Mouse (Mus musculus): Measurements from ENCODE around the gene Tmsb15b1. TPM values are rescaled to one million over a fixed set of nuclear protein-coding genes. Genes with fewer than 3 reads are reported as not detected.

The Tmsb15b1 gene
- total RNA-seq, 2 experiments from 2014 or later, result 0.93 TPM; not detected in 1

Other genes with a start within 250 kb of the Tmsb15b1 start
- gene Morf4l2, start 233.2 kb downstream of the Tmsb15b1 start, total RNA-seq (2021), result 100 to 1,000 TPM in 1 of 2 experiments, 10 to 100 TPM in 1; 98.8 to 113 TPM
- gene Glra4, start 196.7 kb downstream of the Tmsb15b1 start, total RNA-seq (2021), result not detected
- gene Plp1, start 154.2 kb downstream of the Tmsb15b1 start, total RNA-seq (2021), result 1 to 10 TPM; 3.4 to 4.4 TPM
- gene Rab9b, start 108.1 kb downstream of the Tmsb15b1 start, total RNA-seq (2021), result under 1 TPM in 1 of 2 experiments, not detected in 1; 0.15 TPM
- gene H2bfm, start 49.5 kb downstream of the Tmsb15b1 start, total RNA-seq (2021), result not detected
- 1 to 10 TPM; 1.6 to 3.2 TPM for gene Tmsb15b2, start 1.4 kb downstream of the Tmsb15b1 start, total RNA-seq (2021)
- gene Tmsb15l, start within 50 bp of the Tmsb15b1 start, total RNA-seq (2021), result under 1 TPM; 0.48 to 0.49 TPM
- under 1 TPM in 1 of 2 experiments, not detected in 1; 0.10 TPM for gene Zcchc18, start 16.3 kb upstream of the Tmsb15b1 start, total RNA-seq (2021)
- 1 to 10 TPM; 4.2 to 5.0 TPM for gene Slc25a53, start 61.4 kb upstream of the Tmsb15b1 start, total RNA-seq (2021)
- 1 to 10 TPM; 4.4 to 4.9 TPM for gene Fam199x, start 72.7 kb upstream of the Tmsb15b1 start, total RNA-seq (2021)
- gene Esx1, start 145.2 kb upstream of the Tmsb15b1 start, total RNA-seq (2021), result not detected

Measured in heart, postnatal 14 days (tissue).